Mouse (Mus musculus) heart, embryonic 12.5 days (tissue): ENCODE measurements at regions not wholly inside any gene's neighbourhood (a gene's known extent, or its start where the extent isn't known, plus 50 kb on each side); places are given as distances from the start of the nearest gene placed in this dataset.
A peak's percentile ranks its signal among the peaks of the same experiment; 100 is the strongest.

Source experiments
- ATAC-seq: fragments of 200-750 bp; cut with Nextera tagmentation; 2 replicates; pipeline ENCODE4 v1.8.0; 2017; ENCODE audit warnings: moderate TSS enrichment, moderate library complexity; ENCODE audit not compliant: insufficient number of reproducible peaks, low FRiP score
- H3K27ac ChIP-seq: fragments of 300-500 bp; sonication (generic); 2 replicates; pipeline ENCODE4 v1.5.1; 2016; ENCODE audit warnings: mild to moderate bottlenecking, moderate library complexity; ENCODE audit not compliant: poor library complexity, severe bottlenecking
- H3K27me3 ChIP-seq: fragments of 300-500 bp; sonication (generic); replicated peaks from 2 replicates; pipeline ENCODE4 v1.6.1; 2016; ENCODE audit warnings: mild to moderate bottlenecking, moderate library complexity
- H3K36me3 ChIP-seq: fragments of 300-500 bp; sonication (generic); 2 replicates; pipeline ENCODE4 v1.6.1; 2016; ENCODE audit warnings: mild to moderate bottlenecking, moderate library complexity
- H3K4me1 ChIP-seq: fragments of 300-500 bp; sonication (generic); replicated peaks from 2 replicates; pipeline ENCODE4 v1.6.1; 2016; ENCODE audit warnings: mild to moderate bottlenecking
- H3K4me2 ChIP-seq: fragments of 300-500 bp; sonication (generic); 2 replicates; pipeline ENCODE4 v1.6.1; 2016; ENCODE audit warnings: mild to moderate bottlenecking, moderate library complexity
- H3K4me3 ChIP-seq: fragments of 300-500 bp; sonication (generic); 2 replicates; pipeline ENCODE4 v1.5.1; 2016; ENCODE audit warnings: mild to moderate bottlenecking
- H3K9ac ChIP-seq: fragments of 300-500 bp; sonication (generic); 2 replicates; pipeline ENCODE4 v1.6.1; 2016; ENCODE audit warnings: mild to moderate bottlenecking, moderate library complexity
- H3K9me3 ChIP-seq: fragments of 300-500 bp; sonication (generic); replicated peaks from 2 replicates; pipeline ENCODE4 v1.6.1; 2016; ENCODE audit warnings: mild to moderate bottlenecking, moderate library complexity
- WGBS: fragments of 180-500 bp; shearing (Covaris S2); methylation state at CpG from one replicate; pipeline ENCODE4 v1.1.7; 2016; 5-methylcytosine and 5-hydroxymethylcytosine counted together

GRCm38 (mm10) chr1:88752332-88752731, 50.3 kb upstream of the Arl4c start:
- 0 out of 2 replicates have a peak, but pooled peaks cover 4% of the 10 kb centered on the region for H3K4me1 ChIP-seq
- no peak for ATAC-seq
- 24% methylated on average over 5 of the region's 5 CpGs for WGBS

GRCm38 (mm10) chr1:88756658-88757057, 54.6 kb upstream of the Arl4c start:
- H3K9me3 ChIP-seq, result peaks cover 4% of the 10 kb centered on the region; the same call in 1 of the 2 replicates
- peaks cover 27% of the 10 kb centered on the region for H3K4me1 ChIP-seq
- peak; percentile 46; the same call in 1 of the 2 replicates for ATAC-seq
- H3K9ac ChIP-seq, result no peak overlapping the region
- H3K36me3 ChIP-seq, result no peaks in the 10 kb centered on the region
- no peak overlapping the region for H3K27ac ChIP-seq
- H3K27me3 ChIP-seq, result no peaks in the 10 kb centered on the region
- WGBS, result 80% methylated on average over 7 of the region's 7 CpGs
- no peak overlapping the region for H3K4me3 ChIP-seq
- no peak overlapping the region for H3K4me2 ChIP-seq

More at GRCm38 (mm10) chr1:88752332-88752731, 50.3 kb upstream of the Arl4c start:
- Histone ChIP-seq H3K27ac (no peak overlapping the region), H3K9me3 (peaks cover 4% of the 10 kb centered on the region; the same call in 1 of the 2 replicates), H3K4me3 (no peak overlapping the region), H3K4me2 (no peak overlapping the region), H3K36me3 (no peaks in the 10 kb centered on the region), H3K9ac (no peak overlapping the region), H3K27me3 (0 out of 2 replicates have a peak, but pooled peaks cover 5% of the 10 kb centered on the region)

GRCm38 (mm10) chr1:88757162-88757561, 55.1 kb upstream of the Arl4c start:
- no peak for ATAC-seq
- H3K27me3 ChIP-seq, result no peaks in the 10 kb centered on the region
- no peaks in the 10 kb centered on the region for H3K36me3 ChIP-seq
- 65% methylated on average over 7 of the region's 7 CpGs for WGBS
- H3K4me2 ChIP-seq, result no peak overlapping the region
- no peak overlapping the region for H3K9ac ChIP-seq
- peaks cover 4% of the 10 kb centered on the region; the same call in 1 of the 2 replicates for H3K9me3 ChIP-seq
- H3K4me3 ChIP-seq, result no peak overlapping the region
- H3K4me1 ChIP-seq, result peaks cover 27% of the 10 kb centered on the region
- no peak overlapping the region for H3K27ac ChIP-seq

- Histone ChIP-seq H3K9ac (no peak overlapping the region), H3K4me1 (peaks cover 27% of the 10 kb centered on the region), H3K36me3 (no peaks in the 10 kb centered on the region), H3K4me2 (no peak overlapping the region), H3K9me3 (peaks cover 4% of the 10 kb centered on the region; the same call in 1 of the 2 replicates), H3K27ac (no peak overlapping the region), H3K4me3 (no peak overlapping the region), H3K27me3 (no peaks in the 10 kb centered on the region)
- ATAC-seq, result no peak
- WGBS, result 23% methylated on average over 3 of the region's 3 CpGs
Measured at GRCm38 (mm10) chr1:88757746-88758145, 55.7 kb upstream of the Arl4c start.

GRCm38 (mm10) chr1:88760643-88761042, 58.6 kb upstream of the Arl4c start:
- no peaks in the 10 kb centered on the region for H3K36me3 ChIP-seq
- peaks cover 27% of the 10 kb centered on the region for H3K4me1 ChIP-seq
- ATAC-seq, result no peak
- no peak overlapping the region for H3K4me3 ChIP-seq
- H3K4me2 ChIP-seq, result no peak overlapping the region
- 53% methylated on average over 11 of the region's 11 CpGs for WGBS
- H3K27ac ChIP-seq, result no peak overlapping the region
- H3K9ac ChIP-seq, result no peak overlapping the region
- no peaks in the 10 kb centered on the region for H3K9me3 ChIP-seq
- H3K27me3 ChIP-seq, result no peaks in the 10 kb centered on the region

- no peak overlapping the region for H3K4me2 ChIP-seq
- H3K4me1 ChIP-seq, result peaks cover 27% of the 10 kb centered on the region
- H3K9ac ChIP-seq, result no peak overlapping the region
- no peaks in the 10 kb centered on the region for H3K27me3 ChIP-seq
- no peak overlapping the region for H3K4me3 ChIP-seq
- no peaks in the 10 kb centered on the region for H3K9me3 ChIP-seq
- no peak for ATAC-seq
- 70% methylated on average over 6 of the region's 6 CpGs for WGBS
- no peak overlapping the region for H3K27ac ChIP-seq
- no peaks in the 10 kb centered on the region for H3K36me3 ChIP-seq
Measured at GRCm38 (mm10) chr1:88761121-88761520, 59.1 kb upstream of the Arl4c start.

GRCm38 (mm10) chr1:88763725-88764364, 61.8 kb upstream of the Arl4c start:
- 60% methylated on average over 6 of the region's 6 CpGs for WGBS

GRCm38 (mm10) chr1:88764478-88764877, 62.5 kb upstream of the Arl4c start:
- peaks cover 8% of the 10 kb centered on the region; the same call in 1 of the 2 replicates for H3K4me1 ChIP-seq
- no peak overlapping the region for H3K4me3 ChIP-seq
- no peak for ATAC-seq
- no peak overlapping the region for H3K4me2 ChIP-seq
- no peak overlapping the region for H3K9ac ChIP-seq
- no peak overlapping the region for H3K27ac ChIP-seq
- WGBS, result 84% methylated on average over 1 of the region's 1 CpGs
- no peaks in the 10 kb centered on the region for H3K9me3 ChIP-seq
- H3K36me3 ChIP-seq, result no peaks in the 10 kb centered on the region
- H3K27me3 ChIP-seq, result no peaks in the 10 kb centered on the region

More at GRCm38 (mm10) chr1:88763725-88764364, 61.8 kb upstream of the Arl4c start:
- H3K27ac ChIP-seq, result no peak overlapping the region
- no peaks in the 10 kb centered on the region for H3K36me3 ChIP-seq
- no peaks in the 10 kb centered on the region for H3K27me3 ChIP-seq
- ATAC-seq, result no peak
- H3K4me1 ChIP-seq, result peaks cover 9% of the 10 kb centered on the region; the same call in 1 of the 2 replicates
- no peak overlapping the region for H3K4me2 ChIP-seq
- no peak overlapping the region for H3K9ac ChIP-seq
- H3K4me3 ChIP-seq, result no peak overlapping the region
- no peaks in the 10 kb centered on the region for H3K9me3 ChIP-seq

GRCm38 (mm10) chr1:88777009-88777408, 75.0 kb upstream of the Arl4c start:
- 83% methylated on average over 5 of the region's 5 CpGs for WGBS
- peaks cover 3% of the 10 kb centered on the region for H3K9me3 ChIP-seq
- no peaks in the 10 kb centered on the region for H3K4me1 ChIP-seq
- no peaks in the 10 kb centered on the region for H3K36me3 ChIP-seq
- H3K27ac ChIP-seq, result no peak overlapping the region
- no peak for ATAC-seq
- no peak overlapping the region for H3K9ac ChIP-seq
- no peak overlapping the region for H3K4me3 ChIP-seq
- no peak overlapping the region for H3K4me2 ChIP-seq
- no peaks in the 10 kb centered on the region for H3K27me3 ChIP-seq

GRCm38 (mm10) chr1:88780262-88780661, 78.2 kb upstream of the Arl4c start:
- H3K36me3 ChIP-seq, result no peaks in the 10 kb centered on the region
- WGBS, result 60% methylated on average over 4 of the region's 4 CpGs
- no peak overlapping the region for H3K4me3 ChIP-seq
- no peak overlapping the region for H3K27ac ChIP-seq
- no peak overlapping the region for H3K4me2 ChIP-seq
- peaks cover 5% of the 10 kb centered on the region for H3K4me1 ChIP-seq
- no peak for ATAC-seq
- no peaks in the 10 kb centered on the region for H3K27me3 ChIP-seq
- peaks cover 3% of the 10 kb centered on the region for H3K9me3 ChIP-seq
- H3K9ac ChIP-seq, result no peak overlapping the region

- no peaks in the 10 kb centered on the region for H3K36me3 ChIP-seq
- no peak overlapping the region for H3K9ac ChIP-seq
- H3K27ac ChIP-seq, result no peak overlapping the region
- ATAC-seq, result no peak
- H3K4me3 ChIP-seq, result no peak overlapping the region
- no peaks in the 10 kb centered on the region for H3K27me3 ChIP-seq
- H3K4me1 ChIP-seq, result peaks cover 14% of the 10 kb centered on the region
- H3K4me2 ChIP-seq, result no peak overlapping the region
- peaks cover 7% of the 10 kb centered on the region for H3K9me3 ChIP-seq
- WGBS, result 75% methylated on average over 4 of the region's 4 CpGs
Measured at GRCm38 (mm10) chr1:88783083-88783482, 81.1 kb upstream of the Arl4c start.
